In genomic region chr11:45897392-45897791, GRCm38 (mm10) we compare ENCODE assay signal across 27 mouse cellular contexts. TPM values are rescaled to one million over a fixed set of nuclear protein-coding genes. Genes with fewer than 3 reads are reported as not detected.
DNase-seq lines count a peak whose midpoint lies in the region; ATAC-seq and TF ChIP-seq lines count a peak whose summit lies in the region.
"Had no signal": no experiment of that assay in that cellular context is flagged by ENCODE, and none has a peak within 500 bp of the region (broad histone marks: within the 10 kb centered on the region; RNA-seq: fewer than 3 reads in every experiment).

No protein-coding gene starts in this region.

- WGBS in intestine, embryonic 16.5 days = 86% methylated on average over 2 of the region's 2 CpGs

- intact Hi-C loops in gastrocnemius, adult 2 months (cut with DNase I) = no loop called here
- intact Hi-C loops in gastrocnemius, postnatal 36 days (cut with DNase I) = no loop called here

- no peaks in the 10 kb centered on the region for H3K4me1 ChIP-seq in intestine, embryonic 16.5 days (ENCODE audit: control insufficient read depth, insufficient read depth, low read length)
- H3K4me1 ChIP-seq: embryonic facial prominence, embryonic 15.5 days; forebrain, embryonic 15.5 days had no signal

- no peak for DNase-seq in gastrocnemius, adult 2 months
- DNase-seq in gastrocnemius, postnatal 36 days = no peak
- DNase-seq in right cerebral cortex, postnatal 10 days (ENCODE audit: low spot score in 2 of 2) = peak; percentile 44 to 67
- DNase-seq in right cerebral cortex, postnatal 4 days = no peak
- DNase-seq in brain, adult 2 months (ENCODE audit: low read depth, low spot score) = peak; percentile 33
- DNase-seq: adrenal gland, adult 8-10 months; adrenal gland, postnatal 14 days; adrenal gland, postnatal 36 days; B cell, adult 2 months; cerebellum, adult 11 months; cerebellum, adult 18-20 months; cerebellum, adult 8-10 months; cerebellum, adult 9-11 months; cerebellum, postnatal 14 days; cerebellum, postnatal 36 days; embryo, embryonic 11 days; forebrain, postnatal 0 days had no signal

- ATAC-seq in intestine, embryonic 16.5 days = no peak
- ATAC-seq: activated CD4-positive, CD25-positive, alpha-beta regulatory T cell, adult 4 months; CD4-positive, CD25-positive, alpha-beta regulatory T cell, adult 4 months; forebrain, embryonic 13.5 days; forebrain, embryonic 15.5 days; forebrain, postnatal 0 days; Patski had no signal

- H3K27me3 ChIP-seq in intestine, embryonic 16.5 days (replicated peaks; ENCODE audit: control insufficient read depth, insufficient read depth, low read length) = no peaks in the 10 kb centered on the region
- H3K27me3 ChIP-seq: CH12.LX; embryonic facial prominence, embryonic 13.5 days; embryonic facial prominence, embryonic 15.5 days; forebrain, embryonic 13.5 days; forebrain, embryonic 15.5 days; Patski had no signal

- peaks cover 16% of the 10 kb centered on the region for H3K36me3 ChIP-seq in intestine, embryonic 16.5 days (ENCODE audit: control insufficient read depth, insufficient read depth, low read length)

- H3K4me3 ChIP-seq in gastrocnemius, adult 2 months = no peak overlapping the region
- no peak overlapping the region for H3K4me3 ChIP-seq in intestine, embryonic 16.5 days (ENCODE audit: low read length)
- H3K4me3 ChIP-seq: embryonic facial prominence, embryonic 13.5 days; embryonic facial prominence, embryonic 15.5 days; forebrain, embryonic 13.5 days; forebrain, embryonic 15.5 days had no signal

- peak overlapping the region; percentile 41; the same call in 1 of the 2 replicates for H3K27ac ChIP-seq in gastrocnemius, adult 2 months
- H3K27ac ChIP-seq in intestine, embryonic 16.5 days (ENCODE audit: low read length) = no peak overlapping the region
- H3K27ac ChIP-seq: embryonic facial prominence, embryonic 13.5 days; embryonic facial prominence, embryonic 15.5 days; forebrain, embryonic 13.5 days; forebrain, embryonic 15.5 days had no signal

- no peak overlapping the region for H3K4me2 ChIP-seq in intestine, embryonic 16.5 days (ENCODE audit: low read depth, low read length)
- H3K4me2 ChIP-seq: embryonic facial prominence, embryonic 13.5 days; embryonic facial prominence, embryonic 15.5 days; forebrain, embryonic 13.5 days; forebrain, embryonic 15.5 days had no signal

- no peak for TF ChIP-seq CTCF in gastrocnemius, adult 2 months (IDR thresholded peaks at IDR 0.05)

- H3K9me3 ChIP-seq in intestine, embryonic 16.5 days (ENCODE audit: control insufficient read depth, low read length) = no peaks in the 10 kb centered on the region
- H3K9me3 ChIP-seq: embryonic facial prominence, embryonic 13.5 days; embryonic facial prominence, embryonic 15.5 days; forebrain, embryonic 13.5 days; forebrain, embryonic 15.5 days; G1E had no signal

- no peak overlapping the region for H3K9ac ChIP-seq in intestine, embryonic 16.5 days (ENCODE audit: low read depth, low read length)
- H3K9ac ChIP-seq: embryonic facial prominence, embryonic 13.5 days; embryonic facial prominence, embryonic 15.5 days; forebrain, embryonic 13.5 days; forebrain, embryonic 15.5 days; forebrain, postnatal 0 days had no signal

RNA-seq across cellular contexts. Expression of gene Clint1, which starts 45.5 kb away (rescaled TPM):
- 10 to 100 TPM; 40.2 to 44.9 TPM for total RNA-seq in gastrocnemius, adult 2 months (2021)
- 10 to 100 TPM; 32.6 to 34.5 TPM for total RNA-seq in gastrocnemius, postnatal 36 days (2021)
- polyA plus RNA-seq in intestine, embryonic 16.5 days (2015; fragmentation: Nextera tagmentation; extraction: Ambion mirVana) = 101 and 114 TPM in 2 replicates

RNA-seq across cellular contexts. Expression of gene Lsm11, which starts 47.3 kb away (rescaled TPM):
- total RNA-seq in gastrocnemius, adult 2 months (2021) = 1 to 10 TPM; 1.8 to 2.5 TPM
- 1 to 10 TPM; 2.0 to 2.7 TPM for total RNA-seq in gastrocnemius, postnatal 36 days (2021)
- 4.4 and 4.5 TPM in 2 replicates for polyA plus RNA-seq in intestine, embryonic 16.5 days (2015; fragmentation: Nextera tagmentation; extraction: Ambion mirVana)

RNA-seq across cellular contexts. Expression of gene Thg1l, which starts 57.9 kb away (rescaled TPM):
- total RNA-seq in gastrocnemius, adult 2 months (2021) = 1 to 10 TPM; 2.3 to 2.9 TPM
- total RNA-seq in gastrocnemius, postnatal 36 days (2021) = 1 to 10 TPM; 2.8 to 3.1 TPM
- 12.2 and 13.5 TPM in 2 replicates for polyA plus RNA-seq in intestine, embryonic 16.5 days (2015; fragmentation: Nextera tagmentation; extraction: Ambion mirVana)

Comparison
In these comparisons a context has a peak if more than half of its experiments do, and no peak if none do; other contexts are left out.
1. DNase-seq: peak in right cerebral cortex, postnatal 10 days (2 of 2) and brain, adult 2 months (single experiment); none in gastrocnemius, adult 2 months (single experiment), gastrocnemius, postnatal 36 days (0 of 2) and right cerebral cortex, postnatal 4 days (single experiment).